Mouse (Mus musculus) kidney, postnatal 0 days (tissue): Measurements from ENCODE around the gene Cdon. TPM values are rescaled to one million over a fixed set of nuclear protein-coding genes. Genes with fewer than 3 reads are reported as not detected.

Experiments used
- ATAC-seq: fragments of 200-750 bp; cut with Nextera tagmentation; replicated peaks from 2 replicates; pipeline ENCODE4 v1.8.0; 2017; ENCODE audit warnings: low read depth, moderate number of reproducible peaks, moderate TSS enrichment, moderate library complexity; ENCODE audit not compliant: low FRiP score
- DNase-seq: peaks from one replicate; pipeline ENCODE4 v3.0.0-alpha.2; 2016; ENCODE audit warnings: low spot score
- H3K27ac ChIP-seq: fragments of 300-500 bp; sonication (generic); 2 replicates; pipeline ENCODE4 v1.5.1; 2014; ENCODE audit warnings: mild to moderate bottlenecking
- H3K27me3 ChIP-seq: fragments of 300-500 bp; sonication (generic); 2 replicates; pipeline ENCODE4 v1.6.1; 2014; ENCODE audit warnings: low read length, mixed read lengths; ENCODE audit not compliant: insufficient read depth
- H3K36me3 ChIP-seq: fragments of 300-500 bp; sonication (generic); 2 replicates; pipeline ENCODE4 v1.6.1; 2014; ENCODE audit warnings: low read length, mixed read lengths; ENCODE audit not compliant: insufficient read depth
- H3K4me1 ChIP-seq: fragments of 300-500 bp; sonication (generic); replicated peaks from 2 replicates; pipeline ENCODE4 v1.6.1; 2014; ENCODE audit warnings: antibody characterized with exemption, low read length, mixed read lengths; ENCODE audit not compliant: insufficient read depth
- H3K4me2 ChIP-seq: fragments of 300-500 bp; sonication (generic); 2 replicates; pipeline ENCODE4 v1.6.1; 2014; ENCODE audit warnings: mild to moderate bottlenecking, low read length, moderate library complexity, mixed read lengths
- H3K4me3 ChIP-seq: fragments of 300-500 bp; sonication (generic); replicated peaks from 2 replicates; pipeline ENCODE4 v1.5.1; 2014; ENCODE audit warnings: low read depth, low read length
- H3K9ac ChIP-seq: fragments of 300-500 bp; sonication (generic); 2 replicates; pipeline ENCODE4 v1.6.1; 2014; ENCODE audit warnings: low read depth, low read length
- H3K9me3 ChIP-seq: fragments of 300-500 bp; sonication (generic); replicated peaks from 2 replicates; pipeline ENCODE4 v1.6.1; 2016; ENCODE audit warnings: low read length, inconsistent platforms, mixed read lengths
- CTCF ChIP-seq: IDR thresholded peaks from 2 replicates; pipeline ENCODE4 v1.5.1; 2016; ENCODE audit warnings: antibody characterized with exemption, low read depth, mild to moderate bottlenecking, moderate library complexity
- WGBS: fragments of 180-500 bp; shearing (Covaris S2); extraction: QIAGEN DNeasy Blood & Tissue Kit; methylation state at CpG from one replicate; pipeline ENCODE4 v1.1.7; 2014; 5-methylcytosine and 5-hydroxymethylcytosine counted together
- polyA plus RNA-seq: library from polyadenylated mRNA; unstranded; fragments of >200 nt; fragmentation: Nextera tagmentation; extraction: Ambion mirVana; gene quantifications from 2 replicates; pipeline ENCODE4 v1.2.1, GENCODE M21; 2015

Gene Cdon
- polyA plus RNA-seq, 1 experiment from 2014 or later = 2.2 TPM

DNA sequence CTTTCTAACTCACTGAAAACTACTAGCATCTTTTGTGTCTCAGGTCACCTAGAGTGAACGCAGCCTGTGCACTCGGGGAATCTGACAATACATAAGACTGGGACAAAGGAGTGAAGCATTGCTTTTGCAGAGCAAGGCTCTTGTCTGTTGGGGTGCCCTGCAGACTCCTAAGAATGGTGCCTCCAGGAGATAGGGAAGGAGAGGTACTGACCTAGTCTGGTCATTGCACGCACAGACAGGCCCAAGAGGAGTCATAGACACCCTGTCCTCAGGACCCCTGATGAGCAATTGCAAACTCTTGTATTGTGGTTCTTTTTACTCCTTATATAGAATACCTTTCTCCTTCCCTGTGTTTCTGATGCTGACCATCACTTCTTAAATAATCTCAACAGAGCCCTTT, 13.4 kb downstream of the Cdon start:
- Histone ChIP-seq H3K9me3 (no peaks in the 10 kb centered on the region), H3K4me1 (no peaks in the 10 kb centered on the region), H3K4me3 (no peak overlapping the region), H3K9ac (no peak overlapping the region), H3K27me3 (no peaks in the 10 kb centered on the region), H3K4me2 (no peak overlapping the region), H3K36me3 (no peaks in the 10 kb centered on the region), H3K27ac (no peak overlapping the region)
- WGBS = 88% methylated on average over 3 of the region's 3 CpGs
- DNase-seq (no peak), ATAC-seq (no peak)
- no peak for TF ChIP-seq CTCF

DNA sequence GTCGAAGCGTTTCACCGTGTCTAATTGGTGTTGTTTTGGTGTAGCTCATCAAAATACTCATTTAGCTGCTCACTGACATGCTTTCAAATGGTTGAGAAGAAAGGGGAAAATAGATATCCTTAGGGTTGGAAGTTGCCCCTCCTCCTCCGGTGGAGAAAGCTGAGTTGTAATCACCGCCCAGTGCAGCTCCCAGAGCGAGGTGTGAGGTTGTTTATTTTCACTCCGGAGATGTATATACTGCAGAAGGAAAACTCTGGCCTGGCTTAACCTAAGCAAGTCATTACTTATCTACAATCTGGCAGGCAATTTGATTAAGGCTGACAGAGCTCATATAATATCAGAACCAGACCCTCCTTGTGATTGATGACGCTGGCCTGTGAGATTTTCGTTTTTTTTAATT, 14.6 kb downstream of the Cdon start:
- no peaks in the 10 kb centered on the region for H3K9me3 ChIP-seq
- H3K9ac ChIP-seq = no peak overlapping the region
- H3K4me3 ChIP-seq = no peak overlapping the region
- H3K27me3 ChIP-seq = no peaks in the 10 kb centered on the region
- no peaks in the 10 kb centered on the region for H3K36me3 ChIP-seq
- DNase-seq (no peak), ATAC-seq (no peak)
- H3K4me1 ChIP-seq = no peaks in the 10 kb centered on the region
- 18% methylated on average over 9 of the region's 9 CpGs for WGBS
- no peak for TF ChIP-seq CTCF
- no peak overlapping the region for H3K27ac ChIP-seq
- no peak overlapping the region for H3K4me2 ChIP-seq

DNA sequence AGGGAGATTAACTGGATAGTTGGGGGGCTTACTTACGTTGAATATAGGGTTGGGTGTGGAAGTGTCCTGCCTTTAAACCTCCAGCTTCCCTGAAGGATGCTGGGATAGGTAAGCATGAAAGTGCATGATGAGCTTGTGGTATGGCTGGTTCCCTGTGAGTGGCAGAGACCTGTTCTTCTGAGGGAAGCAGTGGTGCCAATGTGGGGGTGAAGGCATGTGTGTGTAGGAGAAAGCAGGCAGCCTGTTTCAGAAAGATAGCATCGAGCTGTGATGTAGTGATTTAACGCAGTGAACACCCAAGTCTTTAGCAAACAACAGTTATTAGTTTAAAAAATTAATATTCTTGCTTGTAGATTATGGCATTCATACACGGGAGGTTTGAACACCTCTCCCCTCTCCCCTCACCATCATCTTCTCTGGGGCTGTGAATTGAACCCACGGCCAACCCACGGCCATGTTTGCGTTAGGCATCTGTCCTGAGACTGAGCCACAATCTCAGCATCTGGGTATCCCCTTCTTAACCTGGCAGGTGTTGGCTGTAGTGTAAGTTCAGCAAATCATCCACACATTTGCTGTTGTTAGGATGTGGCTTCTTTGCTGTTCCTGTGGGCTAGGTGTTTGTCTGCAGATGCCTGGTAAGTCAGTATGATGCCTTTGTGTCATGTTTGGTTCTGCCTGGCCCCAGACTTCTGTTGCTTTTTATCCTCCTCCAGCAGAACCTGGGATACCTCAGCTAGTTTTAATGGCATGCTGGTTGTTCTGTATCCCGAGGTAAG, 17.5 kb downstream of the Cdon start:
- no peak overlapping the region for H3K9ac ChIP-seq
- TF ChIP-seq CTCF = no peak

DNA sequence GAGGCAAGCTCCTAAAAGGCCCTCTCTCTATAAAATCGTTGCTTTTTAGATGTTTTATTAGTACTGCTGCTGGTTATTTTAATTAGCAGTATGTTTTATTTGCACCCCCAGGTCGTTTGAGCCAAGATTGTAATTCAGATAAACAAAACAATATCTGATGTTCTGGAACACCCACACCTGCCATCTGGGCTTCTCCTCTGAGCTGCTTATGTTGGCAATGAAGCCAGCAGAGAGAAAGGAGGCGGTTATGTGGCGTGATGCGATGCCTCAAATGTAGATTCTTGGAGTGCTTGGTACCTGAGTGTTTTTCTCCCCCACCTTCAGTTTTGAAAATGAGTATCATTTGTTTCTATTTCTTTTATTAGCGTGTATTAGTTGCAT, 18.1 kb downstream of the Cdon start:
- H3K4me1 ChIP-seq = no peaks in the 10 kb centered on the region
- WGBS = 56% methylated on average over 6 of the region's 6 CpGs
- H3K4me2 ChIP-seq = no peak overlapping the region
- H3K4me3 ChIP-seq = no peak overlapping the region
- H3K27ac ChIP-seq = no peak overlapping the region
- no peak overlapping the region for H3K9ac ChIP-seq
- ATAC-seq = no peak
- TF ChIP-seq CTCF = no peak
- H3K9me3 ChIP-seq = no peaks in the 10 kb centered on the region
- no peak for DNase-seq
- no peaks in the 10 kb centered on the region for H3K27me3 ChIP-seq
- H3K36me3 ChIP-seq = no peaks in the 10 kb centered on the region

More for the DNA sequence above, 17.5 kb downstream of the Cdon start:
- WGBS = 79% methylated on average over 8 of the region's 8 CpGs
- H3K4me2 ChIP-seq = no peak overlapping the region
- ATAC-seq (no peak), DNase-seq (no peak)
- H3K4me1 ChIP-seq = no peaks in the 10 kb centered on the region
- H3K27me3 ChIP-seq = no peaks in the 10 kb centered on the region
- no peak overlapping the region for H3K4me3 ChIP-seq
- no peaks in the 10 kb centered on the region for H3K36me3 ChIP-seq
- H3K27ac ChIP-seq = no peak overlapping the region
- H3K9me3 ChIP-seq = no peaks in the 10 kb centered on the region

DNA sequence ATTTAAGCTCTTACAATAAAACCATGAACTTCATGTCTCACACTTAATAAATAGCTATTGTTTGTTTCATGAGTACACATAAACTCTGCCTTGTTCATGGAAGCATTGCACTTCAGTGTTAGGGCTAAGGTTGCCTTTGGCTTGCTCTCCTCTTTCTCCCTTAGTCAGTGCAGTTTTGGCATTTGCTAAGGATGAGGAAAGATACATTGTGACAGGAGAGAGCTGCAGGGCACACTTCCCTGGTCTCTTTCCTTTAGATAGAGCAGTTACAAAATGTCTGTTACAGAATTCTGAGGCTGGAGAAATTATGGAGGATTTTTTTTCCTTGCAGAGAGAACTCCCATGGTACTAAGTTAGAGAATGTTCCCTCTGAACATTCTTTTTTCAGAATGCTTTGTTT, 18.8 kb downstream of the Cdon start:
- DNase-seq (no peak), ATAC-seq (no peak)
- no peak for TF ChIP-seq CTCF
- no peaks in the 10 kb centered on the region for H3K9me3 ChIP-seq
- no peak overlapping the region for H3K9ac ChIP-seq
- H3K36me3 ChIP-seq = no peaks in the 10 kb centered on the region
- H3K4me3 ChIP-seq = no peak overlapping the region
- H3K27ac ChIP-seq = no peak overlapping the region
- H3K4me2 ChIP-seq = no peak overlapping the region
- H3K4me1 ChIP-seq = no peaks in the 10 kb centered on the region
- no peaks in the 10 kb centered on the region for H3K27me3 ChIP-seq

DNA sequence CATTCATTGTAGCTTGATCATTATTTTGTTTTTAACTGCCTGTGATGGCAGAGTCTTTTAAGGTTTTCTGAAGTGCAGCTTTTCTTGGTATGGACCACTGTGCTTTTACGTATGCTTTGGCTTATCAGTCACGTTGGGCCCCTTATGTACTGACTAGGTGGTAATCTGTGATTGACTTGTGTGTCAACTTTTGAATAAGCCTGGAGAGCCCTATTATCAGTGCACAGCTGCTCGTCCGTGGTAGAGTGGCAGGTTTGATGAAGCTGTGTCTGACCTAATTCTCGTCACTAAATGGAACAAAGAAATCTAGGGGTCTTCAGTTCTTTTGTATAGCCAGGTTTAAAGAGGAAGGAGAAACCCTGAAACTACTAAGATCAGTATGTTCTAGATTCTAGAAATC, 21.5 kb downstream of the Cdon start:
- DNase-seq (no peak), ATAC-seq (no peak)
- Histone ChIP-seq H3K9me3 (no peaks in the 10 kb centered on the region), H3K36me3 (no peaks in the 10 kb centered on the region), H3K27ac (no peak overlapping the region), H3K27me3 (no peaks in the 10 kb centered on the region), H3K4me1 (no peaks in the 10 kb centered on the region), H3K4me3 (no peak overlapping the region), H3K4me2 (no peak overlapping the region), H3K9ac (no peak overlapping the region)
- WGBS = 80% methylated on average over 5 of the region's 5 CpGs
- no peak for TF ChIP-seq CTCF
